Mouse (Mus musculus): ENCODE results near the gene Ppp1r3a.
"Not testable (repeated sequence)": the region's sequence is repeated elsewhere in the genome, so short reads cannot be mapped to it uniquely, and the experiment has no call there.

Gene Ppp1r3a

GRCm38 (mm10) chr6:14754901-14755591 lies at the start of gene Ppp1r3a:
Gene Ppp1r3a (minus strand): TSS chr6:14755274.
- no peak for DNase-seq

GRCm38 (mm10) chr6:14787157-14787938 lies 32.3 kb upstream of the Ppp1r3a start:
- DNase-seq: no peak

- no peak for DNase-seq
Observed at GRCm38 (mm10) chr6:14777920-14778319, 22.8 kb upstream of the Ppp1r3a start.

- no peak for DNase-seq
Observed at GRCm38 (mm10) chr6:14771717-14772116, 16.6 kb upstream of the Ppp1r3a start.

- no peak for DNase-seq
Observed at GRCm38 (mm10) chr6:14757486-14757885, 2.4 kb upstream of the Ppp1r3a start.

GRCm38 (mm10) chr6:14753512-14753911 lies 1.6 kb downstream of the Ppp1r3a start:
- DNase-seq: no peak

GRCm38 (mm10) chr6:14752211-14752610 lies 2.9 kb downstream of the Ppp1r3a start:
- no peak for DNase-seq

- no peak for DNase-seq
Observed at GRCm38 (mm10) chr6:14747000-14747399, 8.1 kb downstream of the Ppp1r3a start.

GRCm38 (mm10) chr6:14736017-14736416 lies 19.1 kb downstream of the Ppp1r3a start:
- no peak for DNase-seq

- DNase-seq: no peak
Observed at GRCm38 (mm10) chr6:14731011-14731410, 24.1 kb downstream of the Ppp1r3a start.

GRCm38 (mm10) chr6:14720772-14721414 lies 34.2 kb downstream of the Ppp1r3a start:
- DNase-seq: no peak

GRCm38 (mm10) chr6:14720110-14720771 lies 34.8 kb downstream of the Ppp1r3a start:
- no peak for DNase-seq

- no peak for DNase-seq
Observed at GRCm38 (mm10) chr6:14715129-14715989, 39.7 kb downstream of the Ppp1r3a start.

- DNase-seq: no peak
Observed at GRCm38 (mm10) chr6:14712146-14712545, 42.9 kb downstream of the Ppp1r3a start.

GRCm38 (mm10) chr6:14700030-14700429 lies 55.0 kb downstream of the Ppp1r3a start:
- DNase-seq: peak; percentile 12 to 23

- not testable (repeated sequence) for DNase-seq
Observed at GRCm38 (mm10) chr6:14679231-14679887, 75.7 kb downstream of the Ppp1r3a start.

- not testable (repeated sequence) for DNase-seq
Observed at GRCm38 (mm10) chr6:14668966-14669365, 86.1 kb downstream of the Ppp1r3a start.

- DNase-seq: not testable (repeated sequence)
Observed at GRCm38 (mm10) chr6:14667651-14668050, 87.4 kb downstream of the Ppp1r3a start.
